Mouse (Mus musculus): Measurements from ENCODE around the gene Kbtbd8.

Kbtbd8 gene

GRCm38 (mm10) chr6:95174311-95175143, 57.5 kb downstream of the Kbtbd8 start:
- DNase-seq (ENCODE audit: low spot score in 2 of 2) = no peak

Data from frontal cortex, postnatal 14 days (tissue).